Mouse (Mus musculus): ENCODE measurements around the gene Lgsn.

Gene Lgsn

GRCm38 (mm10) chr1:31176101-31176500 is at the start of gene Lgsn:
TSS of gene Lgsn (plus strand) at chr1:31176401.
- no peak for DNase-seq

- DNase-seq = no peak
Measured at GRCm38 (mm10) chr1:31138387-31138786, 37.8 kb upstream of the Lgsn start.

- peak; percentile 5 for DNase-seq
Measured at GRCm38 (mm10) chr1:31142288-31143094, 33.7 kb upstream of the Lgsn start.

- DNase-seq = no peak
Measured at GRCm38 (mm10) chr1:31143571-31143970, 32.6 kb upstream of the Lgsn start.

GRCm38 (mm10) chr1:31149671-31150070 is 26.5 kb upstream of the Lgsn start:
- DNase-seq = peak; percentile 9

- no peak for DNase-seq
Measured at GRCm38 (mm10) chr1:31150546-31150945, 25.7 kb upstream of the Lgsn start.

- DNase-seq = peak; percentile 21
Measured at GRCm38 (mm10) chr1:31152799-31153426, 23.3 kb upstream of the Lgsn start.

GRCm38 (mm10) chr1:31153793-31154349 is 22.3 kb upstream of the Lgsn start:
- peak; percentile 76 for DNase-seq

- no peak for DNase-seq
Measured at GRCm38 (mm10) chr1:31156185-31156584, 20.0 kb upstream of the Lgsn start.

GRCm38 (mm10) chr1:31156884-31157283 is 19.3 kb upstream of the Lgsn start:
- DNase-seq = no peak

- DNase-seq = no peak
Measured at GRCm38 (mm10) chr1:31164527-31165189, 11.5 kb upstream of the Lgsn start.

GRCm38 (mm10) chr1:31165326-31166121 is 10.7 kb upstream of the Lgsn start:
- DNase-seq = no peak

- no peak for DNase-seq
Measured at GRCm38 (mm10) chr1:31175401-31175800, 800 bp upstream of the Lgsn start.

- no peak for DNase-seq
Measured at GRCm38 (mm10) chr1:31178264-31178663, 2.1 kb downstream of the Lgsn start.

- no peak for DNase-seq
Measured at GRCm38 (mm10) chr1:31190237-31190866, 14.2 kb downstream of the Lgsn start.

- no peak for DNase-seq
Measured at GRCm38 (mm10) chr1:31195633-31196032, 19.4 kb downstream of the Lgsn start.

GRCm38 (mm10) chr1:31196959-31197358 is 20.8 kb downstream of the Lgsn start:
- DNase-seq = no peak

- no peak for DNase-seq
Measured at GRCm38 (mm10) chr1:31203771-31204170, 27.6 kb downstream of the Lgsn start.

- DNase-seq = no peak
Measured at GRCm38 (mm10) chr1:31205346-31205745, 29.1 kb downstream of the Lgsn start.

GRCm38 (mm10) chr1:31205770-31206169 is 29.6 kb downstream of the Lgsn start:
- DNase-seq = no peak

GRCm38 (mm10) chr1:31210144-31210543 is 33.9 kb downstream of the Lgsn start:
- peak; percentile 72 for DNase-seq

GRCm38 (mm10) chr1:31214831-31215230 is 38.6 kb downstream of the Lgsn start:
- DNase-seq = no peak
